Mouse (Mus musculus) stomach, embryonic 16.5 days (tissue): Measurements from ENCODE around the gene Khnyn. TPM values are rescaled to one million over a fixed set of nuclear protein-coding genes. Genes with fewer than 3 reads are reported as not detected.

ENCODE experiments used
- ATAC-seq: fragments of 200-750 bp; cut with Nextera tagmentation; 2 replicates; pipeline ENCODE4 v1.8.0; 2017; ENCODE audit warnings: moderate number of reproducible peaks, moderate TSS enrichment; ENCODE audit not compliant: insufficient read depth, low FRiP score
- H3K27ac ChIP-seq: fragments of 300-500 bp; sonication (generic); 2 replicates; pipeline ENCODE4 v1.5.1; 2014; ENCODE audit warnings: low read length
- H3K27me3 ChIP-seq: fragments of 300-500 bp; sonication (generic); 2 replicates; pipeline ENCODE4 v1.6.1; 2014; ENCODE audit warnings: low read length, control low read depth, mixed read lengths; ENCODE audit not compliant: control insufficient read depth, insufficient read depth
- H3K36me3 ChIP-seq: fragments of 300-500 bp; sonication (generic); 2 replicates; pipeline ENCODE4 v1.6.1; 2014; ENCODE audit warnings: low read length; ENCODE audit not compliant: control insufficient read depth, insufficient read depth
- H3K4me1 ChIP-seq: fragments of 300-500 bp; sonication (generic); 2 replicates; pipeline ENCODE4 v1.6.1; 2014; ENCODE audit warnings: low read length, control low read depth, mixed read lengths; ENCODE audit not compliant: control insufficient read depth, insufficient read depth
- H3K4me2 ChIP-seq: fragments of 300-500 bp; sonication (generic); 2 replicates; pipeline ENCODE4 v1.6.1; 2014; ENCODE audit warnings: low read depth, low read length, mixed read lengths
- H3K4me3 ChIP-seq: fragments of 300-500 bp; sonication (generic); replicated peaks from 2 replicates; pipeline ENCODE4 v1.5.1; 2014; ENCODE audit warnings: mild to moderate bottlenecking, low read length
- H3K9ac ChIP-seq: fragments of 300-500 bp; sonication (generic); 2 replicates; pipeline ENCODE4 v1.6.1; 2014; ENCODE audit warnings: low read length
- H3K9me3 ChIP-seq: fragments of 300-500 bp; sonication (generic); replicated peaks from 2 replicates; pipeline ENCODE4 v1.6.1; 2016; ENCODE audit warnings: low read length, control low read depth; ENCODE audit not compliant: control insufficient read depth
- WGBS: fragments of 180-500 bp; shearing (Covaris S2); extraction: QIAGEN DNeasy Blood & Tissue Kit; methylation state at CpG from one replicate; pipeline ENCODE4 v1.1.7; 2014; 5-methylcytosine and 5-hydroxymethylcytosine counted together
- polyA plus RNA-seq: library from polyadenylated mRNA; unstranded; fragments of >200 nt; fragmentation: Nextera tagmentation; extraction: Ambion mirVana; gene quantifications from 2 replicates; pipeline ENCODE4 v1.2.1, GENCODE M21; 2015

Gene Khnyn
- polyA plus RNA-seq, 1 experiment from 2014 or later: 18.5 TPM

GRCm38 (mm10) chr14:55879623-55880022 lies 5.1 kb upstream of the Khnyn start:
- WGBS: 30% methylated on average over 1 of the region's 1 CpGs
- H3K4me3 ChIP-seq: no peak overlapping the region
- no peaks in the 10 kb centered on the region for H3K27me3 ChIP-seq
- H3K4me2 ChIP-seq: no peak overlapping the region
- peaks cover 19% of the 10 kb centered on the region for H3K4me1 ChIP-seq
- H3K27ac ChIP-seq: no peak overlapping the region
- no peak overlapping the region for H3K9ac ChIP-seq
- no peaks in the 10 kb centered on the region for H3K36me3 ChIP-seq
- no peak for ATAC-seq
- H3K9me3 ChIP-seq: no peaks in the 10 kb centered on the region

GRCm38 (mm10) chr14:55880982-55881381 lies 3.8 kb upstream of the Khnyn start:
- Histone ChIP-seq H3K36me3 (no peaks in the 10 kb centered on the region), H3K27ac (no peak overlapping the region), H3K9me3 (no peaks in the 10 kb centered on the region), H3K4me1 (peaks cover 20% of the 10 kb centered on the region), H3K27me3 (no peaks in the 10 kb centered on the region), H3K4me3 (no peak overlapping the region), H3K9ac (no peak overlapping the region), H3K4me2 (no peak overlapping the region)
- ATAC-seq: no peak
- 75% methylated on average over 8 of the region's 8 CpGs for WGBS

- ATAC-seq: peak; percentile 35; the same call in 1 of the 2 replicates
- peak overlapping the region; percentile 71 for H3K27ac ChIP-seq
- peaks cover under 1% of the 10 kb centered on the region; the same call in 1 of the 2 replicates for H3K36me3 ChIP-seq
- WGBS: 43% methylated on average over 6 of the region's 6 CpGs
- H3K4me3 ChIP-seq: no peak overlapping the region
- no peak overlapping the region for H3K4me2 ChIP-seq
- 0 out of 2 replicates have a peak overlapping the region, but pooled peaks have one; percentile 28 for H3K9ac ChIP-seq
- no peaks in the 10 kb centered on the region for H3K27me3 ChIP-seq
- H3K4me1 ChIP-seq: peaks cover 28% of the 10 kb centered on the region
- no peaks in the 10 kb centered on the region for H3K9me3 ChIP-seq
These were observed 2.5 kb upstream of the Khnyn start for GRCm38 (mm10) chr14:55882171-55882641.

GRCm38 (mm10) chr14:55883149-55883661 lies 1.5 kb upstream of the Khnyn start:
- WGBS: 91% methylated on average over 13 of the region's 13 CpGs
- peak overlapping the region; percentile 71; the same call in 1 of the 2 replicates for H3K27ac ChIP-seq

GRCm38 (mm10) chr14:55883663-55884062 lies 1.1 kb upstream of the Khnyn start:
- Histone ChIP-seq H3K9ac (peak overlapping the region; percentile 92), H3K36me3 (peaks cover 5% of the 10 kb centered on the region; the same call in 1 of the 2 replicates), H3K9me3 (no peaks in the 10 kb centered on the region), H3K4me2 (peak overlapping the region; percentile 84; the same call in 1 of the 2 replicates), H3K4me3 (no peak overlapping the region), H3K27me3 (no peaks in the 10 kb centered on the region), H3K4me1 (peaks cover 22% of the 10 kb centered on the region), H3K27ac (peak overlapping the region; percentile 97)
- ATAC-seq: no peak
- 90% methylated on average over 12 of the region's 12 CpGs for WGBS

More at GRCm38 (mm10) chr14:55883149-55883661, 1.5 kb upstream of the Khnyn start:
- Histone ChIP-seq H3K4me1 (peaks cover 22% of the 10 kb centered on the region), H3K9ac (peak overlapping the region; percentile 28; the same call in 1 of the 2 replicates), H3K36me3 (peaks cover 5% of the 10 kb centered on the region; the same call in 1 of the 2 replicates), H3K9me3 (no peaks in the 10 kb centered on the region), H3K4me2 (no peak overlapping the region), H3K27me3 (no peaks in the 10 kb centered on the region), H3K4me3 (no peak overlapping the region)
- no peak for ATAC-seq

GRCm38 (mm10) chr14:55884166-55884565 lies 581 bp upstream of the Khnyn start, which contains the start of gene Cbln3:
TSS of gene Cbln3 (minus strand) at chr14:55884392.
- Histone ChIP-seq H3K4me1 (peaks cover 22% of the 10 kb centered on the region), H3K4me2 (peak within 1 kb of the TSS; percentile 84), H3K27ac (peak within 1 kb of the TSS; percentile 97), H3K4me3 (peak within 1 kb of the TSS; percentile 75), H3K9ac (peak within 1 kb of the TSS; percentile 92), H3K36me3 (peaks cover 9% of the 10 kb centered on the region), H3K27me3 (no peaks in the 10 kb centered on the region), H3K9me3 (no peaks in the 10 kb centered on the region)
- WGBS: 39% methylated on average over 4 of the region's 4 CpGs
- ATAC-seq: peak; percentile 23; the same call in 1 of the 2 replicates

GRCm38 (mm10) chr14:55885114-55885790 lies 505 bp downstream of the Khnyn start:
- Histone ChIP-seq H3K9ac (peak overlapping the region; percentile 92), H3K27me3 (no peaks in the 10 kb centered on the region), H3K27ac (peak overlapping the region; percentile 97), H3K4me1 (peaks cover 22% of the 10 kb centered on the region), H3K9me3 (no peaks in the 10 kb centered on the region), H3K4me2 (peak overlapping the region; percentile 84), H3K4me3 (peak overlapping the region; percentile 75), H3K36me3 (peaks cover 17% of the 10 kb centered on the region)
- ATAC-seq: peak; percentile 69
- WGBS: under 1% methylated on average over 20 of the region's 30 CpGs

- ATAC-seq: no peak
- no peaks in the 10 kb centered on the region for H3K27me3 ChIP-seq
- peaks cover 22% of the 10 kb centered on the region for H3K4me1 ChIP-seq
- peak overlapping the region; percentile 75 for H3K4me3 ChIP-seq
- 3% methylated on average over 16 of the region's 16 CpGs for WGBS
- H3K9me3 ChIP-seq: no peaks in the 10 kb centered on the region
- peak overlapping the region; percentile 97 for H3K27ac ChIP-seq
- peaks cover 17% of the 10 kb centered on the region for H3K36me3 ChIP-seq
- H3K4me2 ChIP-seq: peak overlapping the region; percentile 84
- peak overlapping the region; percentile 92 for H3K9ac ChIP-seq
These were observed 1.1 kb downstream of the Khnyn start for GRCm38 (mm10) chr14:55885791-55886271.
